Mouse (Mus musculus): ENCODE measurements around the gene Areg. TPM values are rescaled to one million over a fixed set of nuclear protein-coding genes. Genes with fewer than 3 reads are reported as not detected.

The Areg gene
- total RNA-seq, 2 experiments from 2014 or later = 0.34 TPM; not detected in 1

- DNase-seq (ENCODE audit: low spot score in 2 of 2) = no peak
Measured at GRCm38 (mm10) chr5:91162787-91163186, 23.4 kb downstream of the Areg start.

DNA sequence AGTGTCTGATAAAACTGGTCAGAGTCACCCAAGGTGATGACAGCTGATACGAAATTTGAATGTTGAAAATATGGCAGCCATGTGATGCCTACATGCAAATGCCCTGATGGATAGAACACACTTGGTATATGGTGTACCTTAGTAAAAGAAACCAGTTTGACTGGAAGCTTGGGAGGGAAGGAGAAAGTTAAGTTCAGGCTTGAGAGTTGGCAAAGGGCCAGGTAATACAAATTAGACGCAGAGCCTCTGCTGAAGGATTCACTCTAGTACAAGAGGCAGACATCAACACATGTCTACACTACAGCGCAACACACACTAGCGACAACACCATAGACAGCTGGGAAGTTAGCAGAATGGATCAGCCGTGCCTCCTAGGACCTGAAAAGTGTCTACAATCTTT lies 27.2 kb downstream of the Areg start:
- DNase-seq (ENCODE audit: low spot score in 2 of 2) = no peak

- DNase-seq (ENCODE audit: low spot score in 2 of 2) = no peak
Measured at GRCm38 (mm10) chr5:91176397-91176796, 37.0 kb downstream of the Areg start.

- no peak for DNase-seq (ENCODE audit: low spot score in 2 of 2)
Measured at GRCm38 (mm10) chr5:91194572-91194971, 55.2 kb downstream of the Areg start.

Other genes starting within 250 kb of the Areg start
- gene Cxcl1, start 248.4 kb upstream of the Areg start, total RNA-seq (2021) = 1 to 10 TPM in 1 of 2 experiments, under 1 TPM in 1; 0.82 to 1.3 TPM
- under 1 TPM; 0.37 to 0.76 TPM for gene Cxcl2, start 235.7 kb upstream of the Areg start, total RNA-seq (2021)
- 10 to 100 TPM; 23.9 to 27.0 TPM for gene Mthfd2l, start 208.5 kb upstream of the Areg start, total RNA-seq (2021)
- not detected for gene Epgn, start 112.1 kb upstream of the Areg start, total RNA-seq (2021)
- gene Ereg, start 65.0 kb upstream of the Areg start, total RNA-seq (2021) = under 1 TPM in 1 of 2 experiments, not detected in 1; 0.11 TPM

Data from adrenal gland, postnatal 4 days (tissue).